Mouse (Mus musculus) heart, postnatal 36 days (tissue): Measurements from ENCODE around the gene Zfp352. TPM values are rescaled to one million over a fixed set of nuclear protein-coding genes. Genes with fewer than 3 reads are reported as not detected.
"Not testable (repeated sequence)": the region's sequence is repeated elsewhere in the genome, so short reads cannot be mapped to it uniquely, and the experiment has no call there.

Experiments
- DNase-seq, 2 experiments: peaks; one replicate each; pipeline ENCODE4 v3.0.0; 2021 to 2022
- intact Hi-C: fragments of 180-260 bp; cut with DNase I; formaldehyde crosslinking; loops from one replicate; pipeline ENCODE4 v1.15.1; 2025
- total RNA-seq, 2 experiments: library from RNA; stranded (reverse); gene quantifications; 2 replicates each; pipeline ENCODE4 v1.2.3; 2021

The Zfp352 gene
- not detected for total RNA-seq

- intact Hi-C loops, result no loop called here
- DNase-seq, result no peak
Measured at GRCm38 (mm10) chr4:90218520-90218919, at the start of gene Zfp352. Gene Zfp352 (plus strand): TSS chr4:90218820.

- DNase-seq, result no peak
- intact Hi-C loops, result no loop called here
Measured at GRCm38 (mm10) chr4:90170890-90171483, 47.6 kb upstream of the Zfp352 start.

GRCm38 (mm10) chr4:90174036-90174435 is 44.6 kb upstream of the Zfp352 start:
- no peak for DNase-seq
- intact Hi-C loops, result no loop called here

GRCm38 (mm10) chr4:90203421-90203820 is 15.2 kb upstream of the Zfp352 start:
- DNase-seq, result no peak
- intact Hi-C loops, result no loop called here

GRCm38 (mm10) chr4:90211475-90211874 is 7.1 kb upstream of the Zfp352 start:
- intact Hi-C loops, result no loop called here
- no peak for DNase-seq

GRCm38 (mm10) chr4:90212076-90212475 is 6.5 kb upstream of the Zfp352 start:
- intact Hi-C loops, result no loop called here

GRCm38 (mm10) chr4:90235646-90236045 is 17.0 kb downstream of the Zfp352 start:
- DNase-seq, intact Hi-C loops: not testable (repeated sequence)

More at GRCm38 (mm10) chr4:90212076-90212475, 6.5 kb upstream of the Zfp352 start:
- no peak for DNase-seq

GRCm38 (mm10) chr4:90269781-90270180 is 51.2 kb downstream of the Zfp352 start:
- intact Hi-C loops, result no loop called here
- no peak for DNase-seq
